Mouse (Mus musculus): Measurements from ENCODE around the gene Ugcg.

Gene Ugcg

GRCm38 (mm10) chr4:59188802-59189545 lies at the start of gene Ugcg:
Ugcg (plus strand) TSS chr4:59189257.
- DNase-seq = peak; percentile 62 to 72

- DNase-seq = no peak
Observed at GRCm38 (mm10) chr4:59149043-59149442, 40.0 kb upstream of the Ugcg start.

- no peak for DNase-seq
Observed at GRCm38 (mm10) chr4:59150907-59151306, 38.1 kb upstream of the Ugcg start.

GRCm38 (mm10) chr4:59151953-59152352 lies 37.1 kb upstream of the Ugcg start:
- no peak for DNase-seq

DNA sequence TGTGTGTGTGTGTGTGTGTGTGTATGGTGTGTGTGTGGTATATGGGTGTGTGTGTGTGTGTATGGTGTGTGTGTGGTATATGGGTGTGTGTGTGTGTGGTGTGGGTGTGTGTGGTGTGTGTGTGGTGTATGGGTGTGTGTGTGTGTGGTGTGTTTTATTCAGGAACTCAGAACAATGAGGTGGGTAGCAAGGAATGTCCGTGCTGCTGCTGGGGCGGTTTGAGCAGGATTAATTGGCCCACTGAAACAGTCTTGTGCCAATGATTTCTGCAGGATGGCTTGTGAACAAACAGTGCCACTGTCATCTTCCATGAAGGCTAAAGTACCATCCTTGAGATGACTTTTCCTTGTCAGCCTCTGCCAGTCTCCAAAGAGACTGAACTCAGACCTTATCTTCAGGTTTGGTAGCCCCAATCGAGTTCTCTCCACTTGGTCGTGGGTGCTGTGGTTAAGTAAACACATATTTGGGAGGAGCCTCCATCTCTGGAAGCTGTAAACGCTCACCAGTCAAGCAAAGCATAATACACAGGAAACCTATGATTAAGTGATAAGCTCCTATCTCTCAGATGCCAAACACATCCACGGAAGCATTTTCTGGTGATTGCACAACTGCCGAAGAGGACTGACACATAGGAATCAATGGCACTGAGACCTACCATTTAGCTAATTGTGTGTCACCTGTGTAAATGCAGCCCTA lies 32.0 kb upstream of the Ugcg start:
- DNase-seq = no peak

DNA sequence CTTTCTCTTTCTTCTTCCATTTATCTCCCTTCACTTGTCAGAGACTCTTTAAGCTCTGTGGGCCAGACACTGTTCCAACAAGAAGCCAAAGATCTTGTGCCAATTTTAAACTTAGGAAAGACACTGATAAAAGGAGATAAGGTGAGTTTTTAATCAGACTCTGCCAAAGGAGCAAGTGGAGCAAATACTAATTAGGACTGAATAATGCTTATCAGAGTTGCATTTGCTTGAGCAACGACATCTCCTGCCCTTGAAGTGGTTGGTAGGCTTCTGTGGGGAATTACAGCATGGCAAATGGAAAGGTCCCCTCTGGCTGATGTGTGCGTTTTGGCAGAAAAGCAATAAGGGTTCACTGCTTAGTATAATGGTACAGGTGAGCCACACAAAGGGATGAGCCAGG lies 31.4 kb upstream of the Ugcg start:
- DNase-seq = no peak

GRCm38 (mm10) chr4:59160289-59160688 lies 28.8 kb upstream of the Ugcg start:
- DNase-seq = no peak

DNA sequence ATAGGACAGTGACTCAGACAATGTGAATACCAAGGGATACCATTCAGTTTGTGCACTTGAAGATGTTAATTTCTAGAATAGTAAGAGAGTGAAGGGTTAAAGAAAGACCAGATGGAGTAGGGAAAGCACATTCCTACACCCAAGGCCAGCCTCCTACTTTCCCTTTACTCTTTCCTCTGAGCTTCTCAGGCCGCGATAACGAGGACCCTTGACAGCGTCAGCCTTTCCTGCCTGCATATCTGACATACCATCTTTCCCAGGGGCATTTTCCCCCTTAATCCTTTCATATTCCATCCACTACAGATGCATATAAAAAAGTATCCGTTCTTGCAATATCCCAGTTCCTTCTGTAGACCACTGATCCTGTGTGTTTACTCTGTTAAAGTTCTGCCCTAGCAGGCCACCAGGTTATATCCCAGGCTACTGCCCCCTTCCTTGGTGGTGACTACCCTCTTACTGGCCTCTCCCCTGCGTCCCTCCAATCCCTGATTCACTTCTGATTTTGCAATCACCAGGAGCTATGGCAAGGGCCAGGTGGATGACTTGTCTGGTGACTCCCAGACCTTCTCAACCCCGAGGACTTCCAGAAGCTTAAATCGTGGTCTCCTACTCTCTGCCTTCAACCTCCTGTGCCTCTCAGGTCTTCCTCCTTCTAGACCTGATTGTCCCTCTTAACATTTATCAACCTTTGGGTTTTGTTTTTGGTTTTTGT lies 27.9 kb upstream of the Ugcg start:
- DNase-seq = no peak

GRCm38 (mm10) chr4:59164034-59164433 lies 25.0 kb upstream of the Ugcg start:
- DNase-seq = no peak

DNA sequence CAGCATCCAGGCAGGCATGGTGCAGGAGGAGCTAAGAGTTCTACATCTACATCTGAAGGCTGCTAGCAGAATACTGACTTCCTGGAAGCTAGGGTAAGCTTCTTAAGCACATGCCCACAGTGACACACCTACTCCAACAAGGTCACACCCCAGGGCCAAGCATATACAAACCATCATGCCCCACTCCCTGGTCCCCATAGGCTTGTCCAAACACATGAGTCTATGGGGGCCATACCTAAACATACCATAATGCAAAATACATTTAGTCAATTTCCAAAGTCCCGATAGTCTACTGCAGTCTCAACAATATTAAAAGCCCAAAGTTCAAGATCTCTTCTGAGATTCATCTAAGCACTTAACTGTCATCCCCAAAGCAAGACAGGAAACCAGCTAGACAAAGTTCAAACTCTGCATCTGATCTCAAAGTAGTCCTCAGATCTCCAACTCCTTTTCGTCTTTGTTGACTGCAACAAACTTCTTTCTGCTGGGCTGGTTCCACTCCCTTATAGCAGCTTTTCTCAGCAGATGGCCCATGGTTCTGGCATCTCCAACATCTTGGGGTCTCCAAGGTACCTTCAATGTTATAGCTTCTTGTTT lies 21.7 kb upstream of the Ugcg start:
- DNase-seq = no peak

DNA sequence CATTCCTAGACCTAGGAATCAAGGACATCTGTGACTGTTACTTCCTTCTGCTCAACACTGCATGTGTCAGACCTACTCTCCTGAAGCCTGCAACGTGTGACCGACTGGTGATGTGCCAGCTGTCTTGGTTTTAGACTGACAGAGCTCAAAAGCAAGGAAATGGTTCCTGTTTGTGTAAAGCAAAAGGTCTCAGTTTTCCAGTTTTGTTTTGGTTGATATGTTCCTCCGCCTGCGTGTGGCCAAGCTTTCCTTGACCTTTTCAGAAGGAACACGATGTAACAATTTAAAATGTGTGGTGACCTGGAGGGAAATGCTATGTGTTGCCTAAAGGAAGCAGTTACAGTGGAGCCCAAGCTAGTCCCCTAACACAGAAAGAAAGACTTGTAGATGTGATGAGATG lies 19.1 kb upstream of the Ugcg start:
- DNase-seq = no peak

DNA sequence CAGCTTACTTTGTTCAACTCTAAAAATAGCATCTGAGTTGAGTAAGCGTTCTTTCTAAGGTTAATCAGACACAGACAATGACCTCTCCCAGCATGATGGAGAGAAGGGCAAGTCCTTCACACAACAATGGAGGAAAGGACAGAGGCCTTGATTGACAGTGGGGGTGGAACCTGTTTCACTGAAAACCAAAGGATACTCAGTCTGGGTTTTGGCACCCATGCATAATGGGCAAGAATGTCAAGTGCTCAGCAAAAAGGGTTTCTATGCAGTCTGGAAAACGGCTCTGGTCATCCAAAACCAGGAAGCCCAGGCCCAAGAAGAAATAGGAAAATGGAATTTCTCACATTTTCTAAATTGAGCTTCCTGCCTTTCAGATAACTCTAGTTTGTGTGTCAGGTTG lies 16.4 kb upstream of the Ugcg start:
- DNase-seq = peak; percentile 23 to 31

DNA sequence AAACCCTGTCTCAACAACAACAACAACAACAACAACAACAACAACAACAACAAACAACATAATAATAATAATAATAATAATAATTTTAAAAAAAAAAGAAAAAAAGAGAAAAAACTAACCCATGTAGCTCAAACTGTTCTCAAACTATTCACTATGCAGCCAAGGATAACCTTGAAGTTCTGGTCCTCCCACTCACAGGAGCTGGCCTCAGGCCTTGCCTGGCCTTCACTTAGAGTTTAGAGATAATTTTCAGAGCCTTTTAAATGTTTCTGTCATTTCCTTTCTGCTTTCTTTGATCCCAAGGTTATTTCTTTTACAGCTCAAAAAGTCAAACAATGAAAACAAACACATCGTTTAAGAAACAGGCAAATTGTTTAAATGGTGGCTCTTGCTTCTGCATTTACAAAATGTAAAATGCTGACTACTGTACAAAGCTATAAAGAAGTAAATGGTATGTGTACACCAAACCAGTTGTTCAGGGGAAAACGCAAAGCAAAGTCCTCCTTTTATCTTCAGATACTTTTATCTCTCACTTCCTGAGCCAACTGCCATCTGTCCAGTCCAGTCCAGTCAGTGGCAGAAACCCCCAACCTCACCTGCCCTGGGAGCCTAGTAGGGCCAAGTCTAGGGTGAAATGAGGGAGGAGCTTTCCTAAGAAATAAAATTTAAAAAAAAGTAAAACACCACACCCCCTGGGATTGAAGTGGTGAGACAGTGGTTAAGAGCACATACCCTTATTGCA lies 15.7 kb upstream of the Ugcg start:
- no peak for DNase-seq

GRCm38 (mm10) chr4:59175003-59175402 lies 14.1 kb upstream of the Ugcg start:
- DNase-seq = no peak

DNA sequence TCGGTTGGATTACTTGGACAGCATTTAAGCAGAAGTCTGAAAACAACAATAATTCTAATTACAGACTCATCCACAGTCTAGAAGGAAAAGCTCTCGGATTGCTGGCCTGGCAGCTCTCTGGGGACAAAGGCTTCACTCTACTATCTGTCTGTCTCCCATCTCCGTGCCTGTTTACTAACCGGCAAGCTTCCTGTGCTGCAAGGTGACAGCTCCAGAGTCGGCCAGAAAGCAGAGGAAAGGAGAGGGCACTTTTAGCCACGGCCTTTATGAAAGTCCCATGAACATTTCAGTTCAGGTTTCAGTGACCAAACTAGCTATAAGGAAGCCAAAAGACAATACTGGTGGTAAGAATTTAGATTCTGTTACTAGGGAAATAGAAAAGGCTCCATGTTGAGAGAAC lies 13.1 kb upstream of the Ugcg start:
- DNase-seq = no peak

- no peak for DNase-seq
Observed at GRCm38 (mm10) chr4:59177566-59177965, 11.5 kb upstream of the Ugcg start.

DNA sequence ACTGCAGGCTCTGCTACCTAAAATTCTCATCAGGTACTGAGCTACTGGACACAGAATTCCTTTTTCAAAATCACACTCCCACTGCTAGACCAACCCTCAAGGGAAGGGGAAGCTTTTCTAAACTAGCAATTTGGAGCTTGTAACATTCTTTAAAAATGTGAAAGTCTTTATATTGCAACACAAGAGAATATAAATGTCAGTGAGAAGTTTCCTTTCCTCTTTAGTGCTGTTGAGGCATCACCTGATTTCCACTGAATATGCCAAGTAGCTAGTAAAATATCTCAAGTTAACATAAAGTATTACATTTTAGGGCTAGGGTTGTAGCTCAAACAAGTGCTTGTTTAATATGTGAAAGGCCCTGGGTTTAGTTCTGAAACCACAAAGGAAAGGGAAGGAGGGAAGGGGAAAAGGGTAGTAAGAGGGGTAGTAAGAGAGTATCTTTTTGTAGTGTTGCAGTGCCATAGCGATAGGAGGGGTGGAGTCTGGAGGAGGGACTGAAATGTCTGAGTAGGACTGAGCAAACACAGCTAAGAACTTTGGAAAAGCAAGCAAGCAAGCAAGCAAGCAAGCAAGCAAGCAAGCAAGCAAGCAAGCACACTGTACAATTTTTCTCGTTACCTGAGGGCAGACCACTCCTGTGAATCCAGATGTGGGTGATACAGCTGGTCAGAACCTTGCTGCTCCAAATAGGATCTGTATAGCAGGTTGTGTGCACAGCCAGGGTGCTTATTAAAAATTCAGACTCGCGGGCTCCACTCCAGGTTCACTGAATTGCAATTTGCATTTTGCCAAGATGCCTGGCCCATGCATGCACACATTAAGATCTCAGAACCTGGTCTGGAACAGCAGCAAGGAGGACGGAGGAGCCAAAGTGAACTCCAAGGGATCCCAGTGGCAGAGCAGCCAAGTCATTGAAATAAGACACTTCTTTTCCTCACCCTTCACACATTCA lies 7.5 kb upstream of the Ugcg start:
- no peak for DNase-seq

DNA sequence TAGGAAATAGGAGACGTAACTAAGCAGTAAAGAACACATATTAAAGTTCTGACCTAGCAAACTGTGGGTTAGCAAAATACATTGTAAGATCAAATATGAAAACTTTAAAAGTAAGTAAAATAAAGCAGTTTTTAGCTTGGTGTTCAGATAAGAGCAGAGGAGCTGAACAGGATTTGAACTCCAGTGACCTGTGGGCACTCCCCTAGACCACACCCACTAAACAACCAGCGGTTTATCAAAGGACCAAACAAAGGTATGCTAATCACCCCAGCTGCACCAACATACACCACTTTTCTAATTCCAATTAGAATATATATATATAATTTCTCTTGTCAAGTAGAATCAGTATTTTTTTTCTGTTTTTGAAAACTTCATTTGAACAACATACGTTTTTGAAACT lies 3.4 kb upstream of the Ugcg start:
- DNase-seq = no peak

GRCm38 (mm10) chr4:59187289-59187688 lies 1.8 kb upstream of the Ugcg start:
- peak; percentile 43 to 76 for DNase-seq

DNA sequence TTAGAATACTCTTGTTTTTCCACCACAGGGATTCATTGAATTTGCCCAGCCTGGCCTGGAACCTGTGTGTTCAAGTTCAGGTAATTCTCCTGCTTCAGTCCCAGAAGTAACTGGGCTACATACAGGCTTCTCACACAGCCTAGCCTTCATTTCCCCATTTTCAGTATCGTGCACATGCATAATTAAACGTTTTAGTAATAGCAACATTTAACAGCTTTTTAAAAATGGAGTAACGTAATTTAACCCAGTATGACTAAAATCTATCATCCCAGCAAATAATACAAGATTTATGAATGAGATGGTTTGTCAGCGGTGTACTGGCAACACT lies 619 bp upstream of the Ugcg start:
- no peak for DNase-seq

GRCm38 (mm10) chr4:59189546-59190237 lies 635 bp downstream of the Ugcg start:
- DNase-seq = peak in 1 of 2 experiments; percentile 22
